Mouse (Mus musculus) cerebellum, adult 2 months (tissue): ENCODE measurements around the gene Rpl11.

Experiments
- CTCF ChIP-seq: fragments of 200-500 bp; IDR thresholded peaks from 2 replicates; pipeline ENCODE4 v1.5.1; 2011; ENCODE audit warnings: low read depth, mild to moderate bottlenecking, control low read depth, low read length, moderate library complexity, borderline replicate concordance; ENCODE audit not compliant: insufficient read depth
- POLR2A ChIP-seq: fragments of 200-500 bp; IDR thresholded peaks from 2 replicates; pipeline ENCODE4 v1.6.1; 2011; ENCODE audit warnings: low read length, control low read depth, borderline replicate concordance; ENCODE audit not compliant: insufficient read depth

GRCm38 (mm10) chr4:136035078-136035477, 18.1 kb downstream of the Rpl11 start:
- no peak for TF ChIP-seq POLR2A
- TF ChIP-seq CTCF = no peak
